Mouse (Mus musculus) myocyte (in vitro differentiated cells): Measurements from ENCODE around the gene Fhit.

Experiments used
- MAX ChIP-seq: IDR thresholded peaks from one replicate; pipeline ENCODE4 v1.6.1; 2011; ENCODE audit warnings: low read depth, mild to moderate bottlenecking, control low read depth
- POLR2A ChIP-seq: IDR thresholded peaks from one replicate; pipeline ENCODE4 v1.6.1; 2011; ENCODE audit warnings: low read depth, mild to moderate bottlenecking, control low read depth, moderate library complexity; ENCODE audit not compliant: insufficient read length

GRCm38 (mm10) chr14:11157741-11158140 lies 4.1 kb downstream of the Fhit start:
- TF ChIP-seq POLR2A: no peak
- no peak for TF ChIP-seq MAX
